Mouse (Mus musculus) heart, embryonic 11.5 days (tissue): ENCODE data around the gene Ccnf. TPM values are rescaled to one million over a fixed set of nuclear protein-coding genes. Genes with fewer than 3 reads are reported as not detected.
A peak's percentile ranks its signal among the peaks of the same experiment; 100 is the strongest.

Experiments used
- ATAC-seq: fragments of 200-750 bp; cut with Nextera tagmentation; replicated peaks from 2 replicates; pipeline ENCODE4 v1.8.0; 2017; ENCODE audit warnings: moderate library complexity; ENCODE audit not compliant: insufficient number of reproducible peaks, low FRiP score, low TSS enrichment
- H3K27ac ChIP-seq: fragments of 300-500 bp; sonication (generic); 2 replicates; pipeline ENCODE4 v1.5.1; 2014; ENCODE audit warnings: mild to moderate bottlenecking, low read depth, low read length
- H3K27me3 ChIP-seq: fragments of 300-500 bp; sonication (generic); 2 replicates; pipeline ENCODE4 v1.6.1; 2014; ENCODE audit warnings: mild to moderate bottlenecking, low read length, mixed read lengths; ENCODE audit not compliant: control insufficient read depth, insufficient read depth
- H3K36me3 ChIP-seq: fragments of 300-500 bp; sonication (generic); 2 replicates; pipeline ENCODE4 v1.6.1; 2014; ENCODE audit warnings: mild to moderate bottlenecking, low read length, moderate library complexity, mixed read lengths; ENCODE audit not compliant: control insufficient read depth, insufficient read depth
- H3K4me1 ChIP-seq: fragments of 300-500 bp; sonication (generic); 2 replicates; pipeline ENCODE4 v1.6.1; 2014; ENCODE audit warnings: low read length; ENCODE audit not compliant: control insufficient read depth, insufficient read depth
- H3K4me2 ChIP-seq: fragments of 300-500 bp; sonication (generic); 2 replicates; pipeline ENCODE4 v1.6.1; 2014; ENCODE audit warnings: mild to moderate bottlenecking, moderate library complexity
- H3K4me3 ChIP-seq: fragments of 300-500 bp; sonication (generic); 2 replicates; pipeline ENCODE4 v1.5.1; 2014; ENCODE audit warnings: low read depth, low read length
- H3K9ac ChIP-seq: fragments of 300-500 bp; sonication (generic); 2 replicates; pipeline ENCODE4 v1.6.1; 2014; ENCODE audit warnings: mild to moderate bottlenecking, low read depth, low read length, moderate library complexity
- H3K9me3 ChIP-seq: fragments of 300-500 bp; sonication (generic); replicated peaks from 2 replicates; pipeline ENCODE4 v1.6.1; 2016; ENCODE audit warnings: low read length; ENCODE audit not compliant: control insufficient read depth
- WGBS: fragments of 180-500 bp; shearing (Covaris S2); extraction: QIAGEN DNeasy Blood & Tissue Kit; methylation state at CpG from one replicate; pipeline ENCODE4 v1.1.7; 2014; ENCODE audit not compliant: insufficient replicate concordance; 5-methylcytosine and 5-hydroxymethylcytosine counted together
- polyA plus RNA-seq: library from polyadenylated mRNA; unstranded; fragments of >200 nt; fragmentation: Nextera tagmentation; extraction: Ambion mirVana; gene quantifications from 2 replicates; pipeline ENCODE4 v1.2.1, GENCODE M21; 2014

The Ccnf gene
- polyA plus RNA-seq, 1 experiment from 2014 or later, result 47.4 TPM

DNA sequence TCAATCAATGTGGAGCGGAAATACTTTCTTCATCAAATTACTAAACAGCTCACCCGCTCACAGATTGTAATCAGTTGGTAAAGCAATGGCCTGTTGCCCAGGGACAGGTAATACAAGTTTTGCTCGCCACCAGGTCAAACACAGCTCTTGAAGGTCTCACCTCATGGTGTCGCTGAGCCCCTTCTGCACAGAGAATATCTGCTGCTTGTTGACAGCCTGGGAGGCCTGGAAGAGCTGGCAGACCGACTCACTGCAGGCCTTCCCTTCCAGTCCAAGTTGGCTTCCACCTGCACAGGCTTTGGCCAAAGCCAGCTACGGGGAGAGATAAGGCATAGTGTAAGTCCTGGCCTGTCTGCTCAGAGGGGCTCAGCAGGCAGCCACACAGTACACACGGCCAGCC, 14.4 kb downstream of the Ccnf start:
- no peak for ATAC-seq
- Histone ChIP-seq H3K27me3 (no peaks in the 10 kb centered on the region), H3K36me3 (peaks cover 66% of the 10 kb centered on the region), H3K27ac (no peak overlapping the region), H3K9ac (no peak overlapping the region), H3K4me2 (no peak overlapping the region), H3K9me3 (no peaks in the 10 kb centered on the region), H3K4me3 (no peak overlapping the region), H3K4me1 (no peaks in the 10 kb centered on the region)
- WGBS, result 94% methylated on average over 7 of the region's 7 CpGs

DNA sequence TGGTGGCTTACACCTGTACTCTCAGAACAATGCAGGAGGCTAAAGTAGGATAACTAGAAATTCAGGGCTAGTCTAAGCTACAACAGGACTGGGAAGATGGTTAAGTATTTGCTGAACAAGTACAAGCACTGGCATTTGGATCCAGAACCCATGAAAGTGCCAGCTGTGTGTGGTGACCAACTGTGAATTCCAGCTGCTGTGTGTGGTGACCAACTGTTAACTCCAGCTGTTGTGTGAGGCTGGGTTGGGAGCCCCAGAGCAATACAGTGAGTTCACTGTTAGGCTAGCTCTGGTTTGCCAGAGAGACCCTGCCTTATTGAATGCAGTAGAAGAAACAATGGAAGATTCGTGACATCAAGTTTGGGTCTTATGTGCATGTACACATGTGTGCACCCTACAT, 14.8 kb downstream of the Ccnf start:
- H3K9me3 ChIP-seq, result no peaks in the 10 kb centered on the region
- peaks cover 68% of the 10 kb centered on the region for H3K36me3 ChIP-seq
- H3K4me1 ChIP-seq, result no peaks in the 10 kb centered on the region
- H3K27ac ChIP-seq, result no peak overlapping the region
- no peak for ATAC-seq
- WGBS, result 89% methylated on average over 1 of the region's 1 CpGs
- no peaks in the 10 kb centered on the region for H3K27me3 ChIP-seq
- H3K9ac ChIP-seq, result no peak overlapping the region
- no peak overlapping the region for H3K4me3 ChIP-seq
- no peak overlapping the region for H3K4me2 ChIP-seq

DNA sequence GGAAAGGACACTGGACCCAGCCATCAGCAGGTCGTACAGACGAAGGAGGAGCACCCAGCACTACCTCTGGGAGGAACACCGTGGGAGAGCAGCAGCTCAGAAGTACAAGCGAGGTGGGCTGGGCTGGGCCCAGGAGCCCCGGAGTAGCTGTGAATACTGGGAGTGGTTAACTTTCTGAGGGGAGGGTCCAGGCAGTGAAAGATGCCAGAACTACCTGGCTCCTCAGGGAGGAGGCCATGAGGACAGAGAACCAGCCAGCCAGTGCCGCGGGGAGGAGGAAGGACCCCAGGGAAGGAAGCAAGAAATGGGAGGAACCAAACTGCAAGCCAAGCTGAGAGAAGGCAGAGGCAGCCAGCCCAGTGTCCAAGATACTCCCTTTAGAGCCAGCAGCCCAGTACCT, 23.3 kb downstream of the Ccnf start:
- Histone ChIP-seq H3K4me2 (no peak overlapping the region), H3K9me3 (no peaks in the 10 kb centered on the region), H3K27ac (no peak overlapping the region), H3K4me1 (no peaks in the 10 kb centered on the region), H3K9ac (no peak overlapping the region), H3K4me3 (no peak overlapping the region), H3K36me3 (peaks cover 70% of the 10 kb centered on the region), H3K27me3 (no peaks in the 10 kb centered on the region)
- no peak for ATAC-seq
- WGBS, result 82% methylated on average over 7 of the region's 7 CpGs

DNA sequence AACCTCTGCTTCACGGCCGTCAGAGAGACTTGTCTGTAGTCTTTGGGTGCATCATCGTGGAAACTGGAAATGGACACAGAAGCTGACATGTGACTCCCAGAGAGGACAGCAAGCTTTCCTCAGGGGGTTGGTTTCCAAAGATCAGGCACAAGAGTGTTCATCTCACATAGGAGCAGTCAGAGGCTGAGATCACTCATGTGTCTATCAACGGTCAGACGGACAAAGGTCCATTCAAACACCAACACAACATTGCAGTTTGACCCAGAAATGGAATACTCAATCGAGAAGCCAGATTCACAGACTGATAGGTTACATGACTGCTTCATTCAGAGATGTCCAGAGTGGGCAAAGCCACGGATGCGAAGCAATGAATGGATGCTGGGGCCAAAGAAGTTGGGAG, 24.6 kb downstream of the Ccnf start:
- 92% methylated on average over 8 of the region's 8 CpGs for WGBS
- H3K36me3 ChIP-seq, result peaks cover 62% of the 10 kb centered on the region
- no peaks in the 10 kb centered on the region for H3K27me3 ChIP-seq
- no peak overlapping the region for H3K4me3 ChIP-seq
- no peaks in the 10 kb centered on the region for H3K4me1 ChIP-seq
- H3K9me3 ChIP-seq, result no peaks in the 10 kb centered on the region
- H3K9ac ChIP-seq, result no peak overlapping the region
- no peak overlapping the region for H3K4me2 ChIP-seq
- no peak for ATAC-seq
- peak overlapping the region; percentile 79; the same call in 1 of the 2 replicates for H3K27ac ChIP-seq

DNA sequence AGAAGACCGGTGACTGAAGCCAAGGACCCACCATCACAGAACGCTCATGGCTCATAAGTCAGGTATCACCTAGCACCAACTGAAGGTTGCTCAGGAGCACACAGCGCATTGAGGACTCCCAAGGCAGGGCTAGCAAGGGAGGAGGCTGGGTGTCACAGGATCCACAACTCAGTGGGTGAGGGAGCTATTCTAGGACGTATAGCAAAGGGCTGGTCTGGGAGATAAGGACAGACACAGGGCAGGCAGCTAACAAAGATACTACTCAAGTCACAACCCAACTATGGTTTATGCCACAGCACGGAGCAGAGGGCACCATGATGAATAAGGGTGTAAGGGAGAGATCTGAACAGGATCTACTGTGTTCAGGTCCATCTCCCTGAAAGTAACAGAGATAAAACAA, 25.4 kb downstream of the Ccnf start:
- Histone ChIP-seq H3K4me2 (no peak overlapping the region), H3K27ac (peak overlapping the region; percentile 79; the same call in 1 of the 2 replicates), H3K4me3 (no peak overlapping the region), H3K4me1 (peaks cover 4% of the 10 kb centered on the region), H3K27me3 (no peaks in the 10 kb centered on the region), H3K9ac (no peak overlapping the region; the same call in 1 of the 2 replicates), H3K36me3 (peaks cover 58% of the 10 kb centered on the region), H3K9me3 (no peaks in the 10 kb centered on the region)
- 69% methylated on average over 5 of the region's 5 CpGs for WGBS
- ATAC-seq, result peak; percentile 82

DNA sequence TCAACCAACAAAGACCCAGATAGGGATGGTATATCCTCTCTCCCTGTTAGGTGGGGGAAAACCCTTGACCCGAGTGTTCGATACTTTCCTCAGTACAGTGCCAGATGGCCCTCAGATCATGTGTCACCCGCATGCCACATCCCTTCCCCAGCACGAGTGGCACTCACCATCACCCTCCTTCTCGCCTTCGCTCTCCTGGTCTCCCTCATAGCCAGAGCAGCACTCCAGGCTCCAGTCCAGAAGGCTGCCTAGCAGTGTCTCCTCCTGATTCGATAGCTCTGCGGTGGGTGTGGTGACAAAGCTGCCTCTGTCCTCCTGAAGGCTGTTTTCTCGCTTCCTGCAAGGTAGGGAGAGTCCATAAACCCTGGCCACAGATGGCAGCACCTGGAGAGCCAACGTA, 26.5 kb downstream of the Ccnf start:
- Histone ChIP-seq H3K27ac (no peak overlapping the region), H3K9ac (no peak overlapping the region; the same call in 1 of the 2 replicates)
- WGBS, result 90% methylated on average over 10 of the region's 10 CpGs

DNA sequence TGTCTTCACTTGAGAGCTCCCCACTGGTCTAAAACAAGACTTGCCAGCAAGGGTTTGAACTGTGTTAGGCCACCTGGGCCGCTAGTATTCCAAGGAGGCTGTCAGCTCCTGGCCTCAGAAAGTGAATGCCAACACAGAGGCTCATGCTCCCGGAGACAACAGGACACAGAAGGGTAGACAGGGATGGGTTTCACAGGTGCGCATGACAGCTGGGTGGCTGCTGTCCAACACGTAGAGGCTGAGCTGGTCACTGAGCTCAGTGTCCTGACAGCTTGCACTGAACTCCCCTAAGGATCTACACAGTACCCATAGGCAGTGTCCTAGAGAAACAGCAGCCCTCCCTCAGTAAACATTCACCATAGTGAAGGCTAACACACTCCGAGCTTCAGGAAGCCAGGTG, 27.8 kb downstream of the Ccnf start:
- Histone ChIP-seq H3K4me1 (peaks cover 12% of the 10 kb centered on the region), H3K27me3 (no peaks in the 10 kb centered on the region), H3K9me3 (no peaks in the 10 kb centered on the region), H3K9ac (no peak overlapping the region), H3K4me2 (no peak overlapping the region), H3K27ac (no peak overlapping the region), H3K4me3 (no peak overlapping the region), H3K36me3 (peaks cover 44% of the 10 kb centered on the region)
- 83% methylated on average over 5 of the region's 5 CpGs for WGBS
- no peak for ATAC-seq

More for the DNA sequence above, 26.5 kb downstream of the Ccnf start:
- no peak overlapping the region for H3K4me3 ChIP-seq
- no peak for ATAC-seq
- H3K9me3 ChIP-seq, result no peaks in the 10 kb centered on the region
- H3K27me3 ChIP-seq, result no peaks in the 10 kb centered on the region
- H3K4me1 ChIP-seq, result peaks cover 9% of the 10 kb centered on the region
- H3K36me3 ChIP-seq, result peaks cover 50% of the 10 kb centered on the region
- H3K4me2 ChIP-seq, result no peak overlapping the region

DNA sequence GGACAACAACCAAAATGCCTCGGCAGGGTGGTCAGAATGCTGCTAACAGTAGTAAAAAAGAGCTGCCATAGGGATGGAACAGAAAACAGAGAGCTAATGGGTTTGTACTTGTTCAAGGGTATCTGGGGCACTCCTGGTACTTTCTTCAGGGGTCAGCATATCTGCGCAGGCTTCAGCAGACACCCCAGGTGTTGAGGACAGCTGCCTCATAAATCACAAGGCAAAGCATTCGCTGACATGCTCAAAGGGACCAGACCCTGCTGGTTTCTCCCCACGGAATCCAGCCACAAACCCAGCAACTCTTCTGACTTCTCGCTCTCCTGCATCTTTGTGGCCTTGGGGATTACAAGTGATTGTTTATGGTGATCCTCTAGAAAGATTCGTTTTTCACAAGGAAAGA, 28.6 kb downstream of the Ccnf start:
- Histone ChIP-seq H3K4me2 (no peak overlapping the region), H3K27me3 (no peaks in the 10 kb centered on the region), H3K9ac (no peak overlapping the region), H3K27ac (no peak overlapping the region), H3K4me3 (no peak overlapping the region), H3K4me1 (peaks cover 12% of the 10 kb centered on the region), H3K36me3 (peaks cover 40% of the 10 kb centered on the region), H3K9me3 (no peaks in the 10 kb centered on the region)
- no peak for ATAC-seq
- WGBS, result 76% methylated on average over 6 of the region's 6 CpGs
